Mouse (Mus musculus): ENCODE results near the gene Tgm2. TPM values are rescaled to one million over a fixed set of nuclear protein-coding genes. Genes with fewer than 3 reads are reported as not detected.

Gene Tgm2
- polyA plus RNA-seq, 1 experiment from 2014 or later = 49.5 TPM

GRCm38 (mm10) chr2:158109516-158109915, 36.7 kb downstream of the Tgm2 start:
- no peak for DNase-seq (ENCODE audit: low spot score)
- H3K9ac ChIP-seq (ENCODE audit: low read depth, low read length) = peak overlapping the region; percentile 27; the same call in 1 of the 2 replicates
- WGBS = 31% methylated on average over 8 of the region's 8 CpGs

DNA sequence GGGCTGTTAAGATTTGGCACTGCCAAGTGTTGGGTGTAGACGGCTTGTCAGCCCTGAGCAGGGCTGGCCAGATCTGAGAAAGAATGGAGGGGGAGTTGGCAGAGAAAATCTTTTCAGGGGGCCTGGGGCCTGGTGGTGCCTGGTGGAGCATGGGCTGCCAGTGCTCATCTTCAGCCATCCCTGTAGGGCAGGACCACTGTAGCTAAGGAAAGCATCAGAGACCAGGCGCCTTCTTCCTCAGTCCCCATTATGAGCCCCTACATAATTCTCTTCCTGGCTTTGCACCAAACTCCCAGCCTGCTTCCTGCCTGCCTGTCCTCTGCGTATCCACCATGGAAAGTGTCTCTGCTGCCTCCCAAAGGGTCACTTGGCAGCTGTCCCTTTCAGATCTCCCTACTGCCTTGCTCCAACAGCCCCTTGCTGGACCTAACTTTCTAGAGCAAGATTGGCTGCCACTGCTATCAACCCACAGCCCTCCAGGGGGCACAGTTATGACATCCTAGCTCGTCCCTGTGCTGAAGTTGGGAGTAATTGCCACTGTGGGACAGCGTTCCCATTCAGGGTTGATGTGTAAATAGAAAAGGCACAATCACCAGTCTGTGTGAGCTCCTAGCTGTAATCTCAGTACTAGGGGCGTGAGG, 39.2 kb downstream of the Tgm2 start:
- DNase-seq (ENCODE audit: low spot score) (peak; percentile 60), ATAC-seq (replicated peaks; ENCODE audit: low FRiP score) (peak; percentile 69)
- 35% methylated on average over 6 of the region's 6 CpGs for WGBS
- Histone ChIP-seq H3K9ac (ENCODE audit: low read depth, low read length) (no peak overlapping the region), H3K4me2 (no peak overlapping the region), H3K4me3 (ENCODE audit: low read depth, low read length) (no peak overlapping the region), H3K4me1 (replicated peaks; ENCODE audit: control insufficient read depth, insufficient read depth, low read length) (peaks cover 16% of the 10 kb centered on the region), H3K9me3 (ENCODE audit: control insufficient read depth, low read length) (no peaks in the 10 kb centered on the region), H3K27me3 (replicated peaks; ENCODE audit: control insufficient read depth, insufficient read depth, low read length) (no peaks in the 10 kb centered on the region), H3K36me3 (ENCODE audit: control insufficient read depth, insufficient read depth, low read length) (no peaks in the 10 kb centered on the region), H3K27ac (ENCODE audit: low read depth, low read length) (no peak overlapping the region)

More at GRCm38 (mm10) chr2:158109516-158109915, 36.7 kb downstream of the Tgm2 start:
- H3K4me3 ChIP-seq (ENCODE audit: low read depth, low read length) = no peak overlapping the region
- no peaks in the 10 kb centered on the region for H3K9me3 ChIP-seq (ENCODE audit: control insufficient read depth, low read length)
- no peak for ATAC-seq (replicated peaks; ENCODE audit: low FRiP score)
- H3K27ac ChIP-seq (ENCODE audit: low read depth, low read length) = peak overlapping the region; percentile 6; the same call in 1 of the 2 replicates
- H3K4me2 ChIP-seq = no peak overlapping the region
- H3K36me3 ChIP-seq (ENCODE audit: control insufficient read depth, insufficient read depth, low read length) = no peaks in the 10 kb centered on the region
- no peaks in the 10 kb centered on the region for H3K27me3 ChIP-seq (replicated peaks; ENCODE audit: control insufficient read depth, insufficient read depth, low read length)
- H3K4me1 ChIP-seq (replicated peaks; ENCODE audit: control insufficient read depth, insufficient read depth, low read length) = peaks cover 37% of the 10 kb centered on the region

- no peak overlapping the region for H3K27ac ChIP-seq (ENCODE audit: low read depth, low read length)
- no peak for DNase-seq (ENCODE audit: low spot score)
- WGBS = 54% methylated on average over 6 of the region's 6 CpGs
- peak; percentile 30; the same call in 1 of the 2 replicates for ATAC-seq (replicated peaks; ENCODE audit: low FRiP score)
- H3K9me3 ChIP-seq (ENCODE audit: control insufficient read depth, low read length) = no peaks in the 10 kb centered on the region
- H3K4me1 ChIP-seq (replicated peaks; ENCODE audit: control insufficient read depth, insufficient read depth, low read length) = peaks cover 16% of the 10 kb centered on the region
- H3K4me2 ChIP-seq = no peak overlapping the region
- no peak overlapping the region for H3K9ac ChIP-seq (ENCODE audit: low read depth, low read length)
- no peaks in the 10 kb centered on the region for H3K36me3 ChIP-seq (ENCODE audit: control insufficient read depth, insufficient read depth, low read length)
- H3K4me3 ChIP-seq (ENCODE audit: low read depth, low read length) = no peak overlapping the region
- H3K27me3 ChIP-seq (replicated peaks; ENCODE audit: control insufficient read depth, insufficient read depth, low read length) = no peaks in the 10 kb centered on the region
Measured at GRCm38 (mm10) chr2:158105605-158106004, 40.6 kb downstream of the Tgm2 start.

GRCm38 (mm10) chr2:158104966-158105365, 41.3 kb downstream of the Tgm2 start:
- DNase-seq (ENCODE audit: low spot score) = no peak
- Histone ChIP-seq H3K9ac (ENCODE audit: low read depth, low read length) (no peak overlapping the region), H3K9me3 (ENCODE audit: control insufficient read depth, low read length) (no peaks in the 10 kb centered on the region), H3K27me3 (replicated peaks; ENCODE audit: control insufficient read depth, insufficient read depth, low read length) (no peaks in the 10 kb centered on the region), H3K4me2 (no peak overlapping the region), H3K4me3 (ENCODE audit: low read depth, low read length) (no peak overlapping the region), H3K27ac (ENCODE audit: low read depth, low read length) (no peak overlapping the region), H3K4me1 (replicated peaks; ENCODE audit: control insufficient read depth, insufficient read depth, low read length) (peaks cover 14% of the 10 kb centered on the region), H3K36me3 (ENCODE audit: control insufficient read depth, insufficient read depth, low read length) (no peaks in the 10 kb centered on the region)
- ATAC-seq (replicated peaks; ENCODE audit: low FRiP score) = no peak
- 79% methylated on average over 6 of the region's 6 CpGs for WGBS

DNA sequence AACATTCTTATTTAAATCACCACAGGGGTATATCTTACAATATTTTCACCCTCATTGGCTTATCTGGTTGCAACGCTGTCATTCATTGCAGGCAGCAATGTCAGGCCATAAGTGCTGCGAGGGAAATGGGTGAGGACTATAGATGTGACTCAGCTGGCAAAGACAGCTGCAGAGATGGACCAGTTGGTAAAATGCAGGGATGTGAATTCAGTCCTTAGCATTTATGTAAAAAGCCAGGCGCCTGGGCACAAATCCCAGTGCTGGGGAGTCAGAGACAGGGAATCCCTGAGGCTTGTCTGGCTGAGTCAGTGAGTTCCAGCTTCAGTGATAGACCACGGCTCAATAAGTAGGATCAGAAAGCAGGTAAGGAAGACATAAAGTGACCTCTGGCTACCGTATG, 44.5 kb downstream of the Tgm2 start:
- H3K4me3 ChIP-seq (ENCODE audit: low read depth, low read length) = no peak overlapping the region
- H3K9me3 ChIP-seq (ENCODE audit: control insufficient read depth, low read length) = no peaks in the 10 kb centered on the region
- H3K27ac ChIP-seq (ENCODE audit: low read depth, low read length) = no peak overlapping the region
- no peaks in the 10 kb centered on the region for H3K36me3 ChIP-seq (ENCODE audit: control insufficient read depth, insufficient read depth, low read length)
- H3K9ac ChIP-seq (ENCODE audit: low read depth, low read length) = no peak overlapping the region
- no peaks in the 10 kb centered on the region for H3K27me3 ChIP-seq (replicated peaks; ENCODE audit: control insufficient read depth, insufficient read depth, low read length)
- ATAC-seq (replicated peaks; ENCODE audit: low FRiP score) (no peak), DNase-seq (ENCODE audit: low spot score) (no peak)
- no peak overlapping the region for H3K4me2 ChIP-seq
- no peaks in the 10 kb centered on the region for H3K4me1 ChIP-seq (replicated peaks; ENCODE audit: control insufficient read depth, insufficient read depth, low read length)
- 74% methylated on average over 5 of the region's 5 CpGs for WGBS

DNA sequence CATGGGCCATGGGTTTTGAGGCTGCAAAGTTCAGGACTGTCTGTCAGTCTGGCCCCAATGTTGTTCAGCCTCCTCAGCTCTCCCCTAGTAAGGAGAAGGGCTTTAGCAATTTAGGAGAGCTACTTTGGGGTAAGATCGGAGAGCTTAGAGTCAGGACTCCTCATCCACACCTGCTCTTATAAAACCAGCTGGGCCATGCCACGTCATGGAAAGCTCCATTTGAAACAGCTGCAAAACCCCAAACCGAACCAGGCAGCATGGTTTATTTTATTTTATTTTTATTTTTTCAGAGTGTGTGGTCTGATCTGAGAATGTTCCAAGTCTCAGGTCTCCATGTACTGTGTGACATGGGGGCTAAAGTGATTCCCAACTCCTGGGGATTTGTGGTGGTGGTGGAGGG, 46.7 kb downstream of the Tgm2 start:
- Histone ChIP-seq H3K4me1 (replicated peaks; ENCODE audit: control insufficient read depth, insufficient read depth, low read length) (no peaks in the 10 kb centered on the region), H3K4me3 (ENCODE audit: low read depth, low read length) (no peak overlapping the region), H3K9me3 (ENCODE audit: control insufficient read depth, low read length) (no peaks in the 10 kb centered on the region), H3K27ac (ENCODE audit: low read depth, low read length) (no peak overlapping the region), H3K9ac (ENCODE audit: low read depth, low read length) (no peak overlapping the region), H3K4me2 (no peak overlapping the region), H3K27me3 (replicated peaks; ENCODE audit: control insufficient read depth, insufficient read depth, low read length) (no peaks in the 10 kb centered on the region), H3K36me3 (ENCODE audit: control insufficient read depth, insufficient read depth, low read length) (no peaks in the 10 kb centered on the region)
- WGBS = 75% methylated on average over 3 of the region's 3 CpGs
- DNase-seq (ENCODE audit: low spot score) (no peak), ATAC-seq (replicated peaks; ENCODE audit: low FRiP score) (no peak)

GRCm38 (mm10) chr2:158098730-158099129, 47.5 kb downstream of the Tgm2 start:
- H3K4me2 ChIP-seq = no peak overlapping the region
- WGBS = 73% methylated on average over 5 of the region's 5 CpGs
- H3K9ac ChIP-seq (ENCODE audit: low read depth, low read length) = no peak overlapping the region
- H3K4me1 ChIP-seq (replicated peaks; ENCODE audit: control insufficient read depth, insufficient read depth, low read length) = no peaks in the 10 kb centered on the region
- no peaks in the 10 kb centered on the region for H3K9me3 ChIP-seq (ENCODE audit: control insufficient read depth, low read length)
- H3K27me3 ChIP-seq (replicated peaks; ENCODE audit: control insufficient read depth, insufficient read depth, low read length) = no peaks in the 10 kb centered on the region
- no peak for ATAC-seq (replicated peaks; ENCODE audit: low FRiP score)
- H3K36me3 ChIP-seq (ENCODE audit: control insufficient read depth, insufficient read depth, low read length) = no peaks in the 10 kb centered on the region
- H3K4me3 ChIP-seq (ENCODE audit: low read depth, low read length) = no peak overlapping the region
- DNase-seq (ENCODE audit: low spot score) = no peak
- H3K27ac ChIP-seq (ENCODE audit: low read depth, low read length) = no peak overlapping the region

DNA sequence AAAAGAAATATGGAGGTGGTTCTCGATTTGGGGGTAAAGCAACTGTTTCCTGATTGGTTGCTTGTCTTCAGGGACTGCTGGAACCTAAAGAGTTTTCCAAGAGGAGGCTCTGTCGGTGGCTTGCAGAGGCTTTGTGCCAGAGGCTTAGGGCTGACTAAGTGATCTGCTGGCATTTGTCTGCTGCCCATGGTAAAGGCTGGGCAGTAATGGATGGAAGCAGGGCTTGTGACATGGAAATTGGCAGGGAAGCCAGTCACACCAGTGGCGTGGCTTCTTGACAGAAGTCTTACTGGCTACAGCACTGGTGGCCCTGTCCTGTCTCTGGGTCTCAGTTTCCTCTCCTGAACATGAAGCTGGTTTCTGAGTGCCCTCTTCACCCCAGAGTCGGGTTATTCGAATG, 49.2 kb downstream of the Tgm2 start:
- H3K27ac ChIP-seq (ENCODE audit: low read depth, low read length) = no peak overlapping the region
- H3K9ac ChIP-seq (ENCODE audit: low read depth, low read length) = no peak overlapping the region
- WGBS = 79% methylated on average over 5 of the region's 5 CpGs
- no peak for ATAC-seq (replicated peaks; ENCODE audit: low FRiP score)
- no peaks in the 10 kb centered on the region for H3K4me1 ChIP-seq (replicated peaks; ENCODE audit: control insufficient read depth, insufficient read depth, low read length)
- H3K4me3 ChIP-seq (ENCODE audit: low read depth, low read length) = no peak overlapping the region
- no peak overlapping the region for H3K4me2 ChIP-seq
- no peaks in the 10 kb centered on the region for H3K9me3 ChIP-seq (ENCODE audit: control insufficient read depth, low read length)
- no peaks in the 10 kb centered on the region for H3K27me3 ChIP-seq (replicated peaks; ENCODE audit: control insufficient read depth, insufficient read depth, low read length)
- no peak for DNase-seq (ENCODE audit: low spot score)
- no peaks in the 10 kb centered on the region for H3K36me3 ChIP-seq (ENCODE audit: control insufficient read depth, insufficient read depth, low read length)

DNA sequence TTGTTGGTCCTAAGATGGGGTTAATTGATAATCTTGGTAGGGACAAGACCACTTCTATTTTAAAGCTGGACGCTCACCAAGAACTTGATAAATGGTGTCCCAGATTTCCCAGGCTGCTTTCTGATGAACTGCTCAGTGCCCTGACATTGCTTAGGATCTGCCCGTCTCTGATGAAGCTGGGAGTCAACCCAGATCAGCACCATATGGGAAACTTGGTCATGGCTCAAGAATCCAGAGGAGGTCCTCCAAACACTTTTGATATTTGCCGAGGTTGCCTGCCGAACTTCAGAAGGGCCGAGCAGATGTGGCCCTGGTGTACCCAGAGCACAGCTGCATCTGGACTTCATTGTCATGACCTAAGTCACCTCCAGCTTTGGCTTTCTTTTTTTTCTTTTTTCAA, 51.4 kb downstream of the Tgm2 start:
- H3K36me3 ChIP-seq (ENCODE audit: control insufficient read depth, insufficient read depth, low read length) = no peaks in the 10 kb centered on the region
- H3K27me3 ChIP-seq (replicated peaks; ENCODE audit: control insufficient read depth, insufficient read depth, low read length) = no peaks in the 10 kb centered on the region
- H3K4me3 ChIP-seq (ENCODE audit: low read depth, low read length) = no peak overlapping the region
- DNase-seq (ENCODE audit: low spot score) (no peak), ATAC-seq (replicated peaks; ENCODE audit: low FRiP score) (no peak)
- H3K9ac ChIP-seq (ENCODE audit: low read depth, low read length) = no peak overlapping the region
- H3K27ac ChIP-seq (ENCODE audit: low read depth, low read length) = no peak overlapping the region
- H3K4me2 ChIP-seq = no peak overlapping the region
- 78% methylated on average over 5 of the region's 5 CpGs for WGBS
- no peaks in the 10 kb centered on the region for H3K4me1 ChIP-seq (replicated peaks; ENCODE audit: control insufficient read depth, insufficient read depth, low read length)
- no peaks in the 10 kb centered on the region for H3K9me3 ChIP-seq (ENCODE audit: control insufficient read depth, low read length)

Data from liver, embryonic 11.5 days (tissue).